Mouse (Mus musculus): Measurements from ENCODE around the gene Trim8.
A peak's percentile ranks its signal among the peaks of the same experiment; 100 is the strongest.

Gene Trim8

DNA sequence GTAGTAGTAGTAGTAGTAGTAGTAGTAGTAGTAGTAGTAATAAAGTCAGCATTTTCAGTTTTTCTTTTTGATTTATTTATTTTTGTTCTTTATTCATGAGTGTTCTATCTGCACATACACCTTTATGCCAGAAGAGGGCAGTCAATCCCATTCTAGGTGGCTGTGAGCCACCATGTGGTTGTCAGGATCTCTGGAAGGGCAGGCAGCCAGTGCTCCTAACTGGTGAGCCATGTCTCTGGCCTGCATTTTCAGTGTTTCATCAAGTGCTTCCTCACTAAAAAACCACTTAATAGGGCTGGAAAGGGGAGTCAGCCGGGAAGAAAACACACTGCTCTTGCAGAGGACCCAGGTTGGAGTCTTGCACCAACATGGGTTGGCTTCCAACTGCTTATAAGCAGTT lies 60.6 kb downstream of the Trim8 start:
- peak; percentile 49 for DNase-seq

DNA sequence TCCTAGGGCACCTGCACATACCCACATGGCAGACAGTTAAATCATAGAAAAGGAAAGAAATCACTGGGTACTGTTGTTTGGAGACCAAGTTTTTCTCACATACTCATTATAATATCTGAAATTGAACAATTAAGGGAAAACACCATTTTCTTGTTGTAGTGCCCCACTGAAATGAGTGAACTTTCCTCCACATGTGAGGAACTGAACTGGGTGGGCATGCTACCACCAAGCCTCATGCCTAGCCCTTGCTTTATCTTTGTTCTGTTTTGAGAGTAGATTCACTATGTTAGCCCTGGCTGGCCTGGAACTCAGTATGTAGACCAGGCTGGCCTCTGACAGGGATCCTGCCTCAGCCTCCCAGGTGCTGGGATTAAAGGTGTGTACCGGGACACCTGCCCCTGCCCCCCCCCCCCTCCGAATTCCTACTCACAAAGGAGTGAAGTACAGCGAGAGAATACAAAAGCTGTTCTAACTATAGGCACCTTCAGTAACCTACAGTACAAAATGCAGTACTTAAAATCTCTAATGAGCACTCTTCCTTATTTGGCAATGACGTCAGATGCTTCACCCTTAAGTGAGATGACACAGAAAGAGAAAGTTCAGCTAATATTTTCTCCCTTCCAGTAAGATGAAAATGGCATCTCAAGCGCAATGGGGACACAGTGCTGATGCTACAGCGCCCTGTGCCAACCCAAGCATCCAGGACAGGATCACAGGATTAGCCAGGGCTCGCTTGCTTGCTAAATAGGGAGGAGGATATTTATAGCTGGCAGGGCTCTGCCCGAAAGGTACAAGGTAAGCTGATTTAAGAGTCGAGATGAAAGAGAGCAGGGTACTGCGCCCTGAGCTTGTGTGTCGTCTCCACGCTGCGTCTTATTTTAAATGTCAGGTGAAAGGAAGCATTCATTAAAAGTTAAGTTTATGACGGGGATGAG lies 61.3 kb downstream of the Trim8 start:
- no peak for DNase-seq

DNA sequence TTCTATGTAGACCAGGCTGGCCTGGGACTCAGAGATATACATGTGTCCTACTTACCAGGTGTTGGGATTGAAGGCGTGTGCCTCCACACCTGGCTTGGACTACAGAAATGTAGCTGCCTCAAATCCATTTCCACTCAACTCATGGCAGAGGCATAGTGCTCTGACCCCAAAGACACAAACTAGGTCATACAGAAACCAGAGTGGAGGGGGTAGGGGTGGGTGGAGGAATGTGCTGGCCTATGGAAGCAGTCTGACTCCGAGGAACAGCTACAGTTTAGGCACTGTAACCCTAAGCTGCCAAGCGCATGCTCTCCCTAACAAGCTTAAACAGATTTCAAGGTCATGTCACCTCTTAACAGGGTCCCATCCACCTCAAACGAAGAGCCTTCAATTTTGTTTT lies 62.1 kb downstream of the Trim8 start:
- no peak for DNase-seq

DNA sequence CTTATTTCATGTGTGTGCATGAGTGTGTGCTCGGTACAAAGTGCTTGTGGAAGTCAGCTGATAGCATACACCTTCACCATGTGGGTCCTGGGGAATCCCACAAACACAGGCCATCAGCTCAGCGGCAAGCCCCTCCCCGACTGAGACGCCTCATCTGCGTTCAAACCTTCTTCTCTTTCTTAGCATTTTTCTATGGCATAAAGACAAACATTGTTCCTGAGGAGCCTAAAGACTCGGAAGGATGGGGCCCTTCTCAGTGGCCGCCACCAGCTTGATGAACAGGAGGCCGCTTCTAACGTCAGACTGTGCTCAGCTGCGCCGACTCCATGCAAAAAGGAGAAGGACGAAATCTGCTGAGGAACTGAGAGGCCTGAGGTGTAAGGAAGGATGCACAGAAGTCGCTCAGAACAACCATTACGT lies 62.6 kb downstream of the Trim8 start:
- DNase-seq = no peak

Data from kidney, adult 11 months (tissue).